Mouse (Mus musculus) gastrocnemius, postnatal 36 days (tissue): ENCODE results near the gene B3gnt7. TPM values are rescaled to one million over a fixed set of nuclear protein-coding genes. Genes with fewer than 3 reads are reported as not detected.

Experiments used
- DNase-seq, 2 experiments: peaks; one replicate each; pipeline ENCODE4 v3.0.0; 2022
- intact Hi-C: fragments of 180-260 bp; cut with DNase I; formaldehyde crosslinking; loops from one replicate; pipeline ENCODE4 v1.15.1; 2025
- long read RNA-seq, 2 experiments: library from polyadenylated mRNA; stranded (forward); transcript quantifications; one replicate each; pipeline ENCODE4 v2.0.0; 2021
- total RNA-seq, 2 experiments: library from RNA; stranded (reverse); gene quantifications; 2 replicates each; pipeline ENCODE4 v1.2.3; 2021

B3gnt7 gene
- total RNA-seq: not detected
- long read RNA-seq, experiment 1: 0 reads
- long read RNA-seq, experiment 2: 0 reads

DNA sequence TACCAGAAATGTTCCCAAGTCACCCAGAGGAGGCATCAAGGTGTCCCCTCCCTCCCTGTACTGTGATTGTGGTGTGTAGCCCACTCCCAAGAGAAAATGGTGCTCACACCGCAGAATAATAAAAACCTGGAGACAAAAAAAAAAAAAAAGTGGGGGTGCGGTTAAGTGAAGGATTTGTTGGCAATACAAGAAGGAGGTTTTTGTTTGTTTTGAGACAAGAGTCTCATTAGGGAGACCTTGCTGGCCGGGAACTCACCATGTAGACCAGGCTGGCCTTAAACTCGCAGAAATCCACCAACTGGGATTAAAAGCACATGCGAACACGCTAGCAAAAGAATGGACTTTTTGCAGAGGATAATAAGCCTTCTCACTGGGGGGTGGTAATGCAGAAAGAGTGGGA is at the start of gene B3gnt7:
TSS of gene B3gnt7 (plus strand) at position 301 of the 400 bp plus-strand sequence.
- intact Hi-C loops: no loop called here
- no peak for DNase-seq

DNA sequence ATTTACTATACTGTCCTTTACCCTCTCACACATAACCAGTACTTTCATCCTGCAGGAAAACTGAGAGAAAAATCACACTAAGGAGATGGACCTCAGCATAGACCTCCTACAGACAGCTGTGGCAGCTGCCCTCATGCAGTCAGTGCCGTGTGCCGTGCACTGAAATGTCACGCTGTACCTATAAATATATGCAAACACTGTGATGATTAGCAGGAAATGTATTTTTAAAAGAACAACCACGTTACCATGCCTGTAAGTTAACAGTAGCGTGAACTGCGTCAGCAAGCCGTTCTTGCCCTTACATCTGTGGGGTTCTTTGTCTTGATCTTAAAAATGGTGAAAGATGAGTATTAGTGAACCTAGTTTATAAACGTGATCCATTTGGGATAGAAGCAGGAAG is 49.2 kb upstream of the B3gnt7 start:
- intact Hi-C loops: no loop called here

DNA sequence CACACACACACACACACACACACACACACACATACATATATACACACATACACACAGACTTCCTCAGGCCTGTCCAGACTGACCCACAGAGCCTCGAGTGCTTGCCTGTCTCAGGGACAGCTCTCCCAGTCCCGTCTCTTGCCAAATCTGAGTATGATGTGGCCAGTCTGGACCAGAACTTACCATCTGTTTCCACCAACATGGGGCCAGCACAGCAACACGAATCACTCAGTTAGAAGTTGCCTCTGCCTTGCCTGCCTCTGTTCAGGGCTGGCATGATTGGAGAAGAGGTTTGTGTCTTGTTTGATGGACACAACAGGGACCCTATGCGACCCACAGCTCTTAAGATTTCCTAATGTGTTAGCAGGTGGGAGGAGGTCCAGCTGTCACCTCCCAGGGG is 46.3 kb upstream of the B3gnt7 start:
- intact Hi-C loops: no loop called here
- no peak for DNase-seq

More for the DNA sequence above, 49.2 kb upstream of the B3gnt7 start:
- no peak for DNase-seq

DNA sequence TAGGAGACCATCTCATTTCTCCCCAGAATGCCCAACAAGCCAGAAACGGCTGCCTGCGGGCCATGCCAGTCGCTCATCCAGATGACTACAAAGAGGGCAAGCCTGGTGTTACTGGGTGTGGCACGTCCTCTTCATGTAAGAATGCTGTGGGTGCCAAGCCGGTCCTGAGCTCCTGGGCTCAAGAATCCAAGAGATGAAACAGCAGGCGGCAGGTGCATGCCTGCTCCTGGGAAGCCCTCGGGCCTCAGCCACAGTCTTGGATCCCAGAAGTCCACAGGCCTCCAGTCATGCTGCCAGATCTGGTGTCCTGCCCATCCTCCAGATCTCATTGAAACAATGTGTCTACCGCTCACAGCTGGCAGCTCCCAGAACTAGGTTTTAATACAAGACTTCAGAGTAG is 45.4 kb upstream of the B3gnt7 start:
- intact Hi-C loops: no loop called here

GRCm38 (mm10) chr1:86258171-86258824 is 44.3 kb upstream of the B3gnt7 start:
- intact Hi-C loops: no loop called here

More for the DNA sequence above, 45.4 kb upstream of the B3gnt7 start:
- no peak for DNase-seq

DNA sequence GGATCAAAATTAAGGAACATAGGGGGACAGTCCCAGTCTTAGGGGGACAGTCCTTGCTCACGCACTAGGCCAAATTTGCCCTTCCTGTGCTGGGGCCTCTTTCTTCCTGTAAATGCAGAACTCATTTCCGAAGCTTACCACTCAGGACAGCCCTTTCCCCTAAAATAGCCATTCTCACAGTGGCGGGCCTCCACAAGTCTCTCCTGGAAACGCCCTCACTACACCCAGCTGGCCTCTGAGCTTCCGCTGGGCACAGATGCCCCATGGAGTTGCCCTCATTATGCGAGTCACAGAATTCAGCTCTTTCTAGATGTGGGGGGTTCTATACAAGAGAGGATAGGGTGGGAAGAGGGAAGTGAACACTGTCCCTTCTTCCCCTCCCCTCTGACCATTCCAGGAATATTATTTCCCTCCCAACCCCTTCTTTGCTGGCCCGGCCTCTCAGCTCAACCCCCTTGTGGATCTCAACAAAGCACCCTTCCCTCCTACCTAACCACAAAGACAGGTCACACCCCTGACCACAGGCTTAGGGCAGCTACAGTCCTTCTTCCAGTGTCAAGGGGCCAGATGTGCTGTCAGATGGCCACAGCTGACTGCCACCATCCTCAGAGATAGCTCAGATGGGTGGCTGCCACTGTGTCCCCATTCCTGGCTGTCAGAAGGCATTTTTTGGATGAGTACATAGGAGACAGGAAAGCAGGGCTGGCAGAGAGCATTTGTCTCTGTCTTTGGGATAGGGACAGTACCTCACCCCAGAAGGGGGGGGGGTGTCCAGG is 38.9 kb upstream of the B3gnt7 start:
- DNase-seq: no peak
- intact Hi-C loops: no loop called here

More at GRCm38 (mm10) chr1:86258171-86258824, 44.3 kb upstream of the B3gnt7 start:
- DNase-seq: no peak

- intact Hi-C loops: no loop called here
- no peak for DNase-seq
Measured at GRCm38 (mm10) chr1:86265060-86265459, 37.6 kb upstream of the B3gnt7 start.

GRCm38 (mm10) chr1:86268492-86269189 is 34.0 kb upstream of the B3gnt7 start:
- intact Hi-C loops: no loop called here
- DNase-seq: no peak

GRCm38 (mm10) chr1:86269190-86269508 is 33.5 kb upstream of the B3gnt7 start:
- no peak for DNase-seq
- intact Hi-C loops: no loop called here

- DNase-seq: no peak
- intact Hi-C loops: no loop called here
Measured at GRCm38 (mm10) chr1:86271707-86272106, 30.9 kb upstream of the B3gnt7 start.

- no peak for DNase-seq
- intact Hi-C loops: no loop called here
Measured at GRCm38 (mm10) chr1:86277055-86277454, 25.6 kb upstream of the B3gnt7 start.

DNA sequence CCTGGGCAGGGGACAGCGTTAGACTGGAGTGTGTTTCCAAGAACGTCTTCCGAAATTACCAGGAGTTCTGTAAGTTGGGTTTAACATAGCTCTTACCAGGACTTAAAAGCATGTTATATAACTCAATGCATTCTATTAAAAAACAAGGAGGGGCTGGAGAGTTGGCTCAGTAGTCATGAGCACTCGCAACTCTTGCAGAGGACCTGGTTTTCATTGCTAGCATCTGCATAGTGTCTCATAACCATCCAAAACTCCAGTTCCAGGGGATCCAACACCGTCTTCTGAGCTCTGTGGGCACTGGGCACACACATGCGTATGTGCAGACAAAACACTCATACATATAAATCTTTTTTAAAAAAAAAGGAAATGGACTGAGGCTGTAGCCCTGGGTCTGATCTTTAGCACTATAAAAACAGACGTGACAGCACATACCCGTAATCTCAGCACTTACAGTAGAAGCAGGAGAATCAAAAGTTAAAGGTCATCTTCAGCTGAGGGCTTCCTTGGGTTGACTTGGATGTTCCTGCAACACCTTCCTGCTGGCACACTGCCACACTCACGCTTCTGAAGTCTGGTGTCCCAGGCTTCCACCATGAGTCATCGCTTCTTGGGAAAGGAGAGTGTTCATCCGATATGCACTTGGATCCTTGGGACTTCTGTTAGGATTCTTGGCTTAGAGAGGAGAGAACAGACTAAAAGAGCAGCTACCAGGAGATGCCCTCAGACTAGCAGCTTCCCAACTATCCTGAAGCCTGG is 20.7 kb upstream of the B3gnt7 start:
- DNase-seq: no peak
- intact Hi-C loops: no loop called here

DNA sequence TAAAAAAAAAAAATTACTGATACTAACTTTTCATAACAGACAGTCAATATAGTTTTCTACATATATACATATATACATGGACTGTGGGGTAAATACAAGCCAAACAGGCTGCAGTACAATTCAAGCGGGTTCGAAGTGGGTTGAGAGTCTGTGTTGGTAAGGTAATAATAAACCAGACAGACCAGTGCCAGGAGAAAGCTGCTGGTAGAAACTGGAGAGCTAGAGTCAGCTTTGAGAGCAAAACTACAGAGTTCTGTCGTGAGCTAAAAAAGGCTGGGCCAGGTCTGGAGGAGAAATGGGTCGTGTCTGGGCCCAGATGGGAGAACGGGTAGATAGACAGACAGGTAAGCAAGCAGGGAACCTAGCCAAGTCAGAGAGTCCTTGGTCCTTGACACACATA is 18.5 kb upstream of the B3gnt7 start:
- intact Hi-C loops: no loop called here
- no peak for DNase-seq

DNA sequence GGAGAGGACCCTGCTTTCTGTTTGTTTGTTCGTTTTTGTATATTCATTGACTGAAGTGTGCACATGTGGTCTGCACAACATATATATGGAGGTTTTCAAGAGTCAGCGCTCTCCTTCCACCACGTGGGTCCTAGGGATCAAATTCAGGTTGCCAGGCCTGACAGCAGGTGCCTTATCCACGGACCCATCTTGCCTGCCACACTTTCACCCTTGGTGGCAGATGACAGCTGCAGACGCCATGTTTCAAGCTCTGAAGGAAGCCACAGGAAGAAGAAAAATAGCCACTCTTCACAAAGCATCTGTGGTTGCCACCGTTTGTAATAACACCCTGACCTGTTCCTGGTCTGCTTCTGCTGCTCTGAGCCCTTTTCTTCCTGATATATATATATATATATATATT is 17.3 kb upstream of the B3gnt7 start:
- DNase-seq: no peak
- intact Hi-C loops: no loop called here

DNA sequence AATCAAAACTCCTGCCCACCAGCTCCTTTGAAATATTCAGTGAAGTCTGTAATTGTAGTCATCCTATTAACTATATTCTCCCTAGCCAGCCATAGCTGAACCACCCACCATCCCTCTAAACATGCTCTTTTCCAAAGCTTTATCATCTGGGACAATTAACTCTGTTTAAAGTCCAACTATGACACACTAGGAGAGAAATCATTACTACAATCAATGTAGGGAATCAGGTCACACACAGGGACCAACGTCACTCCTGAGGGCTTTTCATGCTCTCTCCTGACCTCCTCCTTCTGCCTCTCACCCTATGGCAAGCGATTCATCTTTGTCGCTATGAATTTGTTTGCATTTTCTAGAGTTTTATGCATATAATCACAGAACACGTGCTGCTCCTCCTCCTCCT is 15.2 kb upstream of the B3gnt7 start:
- DNase-seq: no peak
- intact Hi-C loops: no loop called here

- intact Hi-C loops: no loop called here
Measured at GRCm38 (mm10) chr1:86290452-86290851, 12.2 kb upstream of the B3gnt7 start.

GRCm38 (mm10) chr1:86293091-86293490 is 9.5 kb upstream of the B3gnt7 start:
- DNase-seq: no peak
- intact Hi-C loops: no loop called here

More at GRCm38 (mm10) chr1:86290452-86290851, 12.2 kb upstream of the B3gnt7 start:
- no peak for DNase-seq

DNA sequence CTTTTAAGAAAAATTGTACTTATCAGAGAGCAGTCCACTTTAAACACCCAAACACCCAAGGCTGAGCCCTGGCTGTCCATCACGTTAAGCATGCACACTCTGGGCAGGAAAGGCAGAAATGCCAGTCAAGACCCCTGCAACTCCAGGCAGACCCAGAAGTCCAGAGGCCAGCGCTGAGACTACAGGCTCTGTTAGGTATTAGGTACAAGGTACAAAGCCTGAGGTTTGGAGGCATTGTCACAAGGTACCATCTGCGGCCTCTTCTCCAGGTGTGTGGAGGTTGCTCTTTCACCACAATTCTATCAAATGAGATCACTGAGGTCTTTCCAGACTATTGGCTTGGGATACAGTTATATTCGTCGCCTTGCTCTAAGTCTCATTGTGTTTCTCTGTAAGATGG is 8.8 kb upstream of the B3gnt7 start:
- DNase-seq: no peak
- intact Hi-C loops: no loop called here

DNA sequence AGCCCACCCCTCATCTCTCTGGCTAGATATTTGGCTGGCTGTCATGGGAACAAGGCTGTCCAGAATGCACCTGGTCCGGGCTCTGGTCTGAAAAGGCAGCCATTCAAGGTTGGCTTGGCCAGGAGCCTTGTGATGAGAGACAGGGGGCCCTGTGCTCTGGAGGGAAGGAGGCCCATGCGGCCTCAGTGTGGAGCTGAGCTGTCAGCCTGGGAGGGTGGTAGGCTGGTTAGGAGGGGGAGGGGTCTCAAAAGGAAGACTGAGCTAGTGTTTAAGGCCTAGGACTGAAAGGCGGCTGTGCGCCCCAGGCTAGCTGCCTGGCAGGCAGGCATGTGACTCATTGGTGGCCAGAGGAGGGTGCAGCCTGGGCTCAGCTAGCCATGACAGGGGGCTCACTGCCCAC is 8.2 kb upstream of the B3gnt7 start:
- intact Hi-C loops: no loop called here
- DNase-seq: no peak

DNA sequence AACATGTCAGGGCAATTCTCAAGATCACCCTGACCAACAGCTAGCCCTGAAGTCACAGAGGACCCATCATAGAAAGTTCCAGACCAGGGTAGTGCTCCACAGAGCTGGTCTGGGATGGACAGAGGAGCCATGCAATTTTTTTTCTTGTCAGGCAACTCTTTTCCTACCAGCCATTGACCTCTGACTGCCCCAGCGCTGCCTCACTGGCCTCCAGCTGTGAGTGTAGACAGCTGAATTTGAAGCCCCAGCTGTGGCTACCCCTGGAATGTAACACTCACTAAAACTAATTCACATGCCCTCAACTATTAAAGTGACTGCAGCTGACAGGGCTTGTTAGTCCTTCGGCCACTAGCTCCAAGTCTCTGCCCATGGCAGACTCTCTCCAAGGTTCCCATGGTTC is 2.5 kb upstream of the B3gnt7 start:
- DNase-seq: no peak
- intact Hi-C loops: no loop called here

GRCm38 (mm10) chr1:86300731-86301130 is 1.9 kb upstream of the B3gnt7 start:
- no peak for DNase-seq
- intact Hi-C loops: no loop called here
